Mouse (Mus musculus): ENCODE data around the gene Cobll1. TPM values are rescaled to one million over a fixed set of nuclear protein-coding genes. Genes with fewer than 3 reads are reported as not detected.
A peak's percentile ranks its signal among the peaks of the same experiment; 100 is the strongest.

The Cobll1 gene
- polyA plus RNA-seq (2015; fragmentation: Nextera tagmentation; extraction: Ambion mirVana): 4.9 and 6.1 TPM in 2 replicates

DNA sequence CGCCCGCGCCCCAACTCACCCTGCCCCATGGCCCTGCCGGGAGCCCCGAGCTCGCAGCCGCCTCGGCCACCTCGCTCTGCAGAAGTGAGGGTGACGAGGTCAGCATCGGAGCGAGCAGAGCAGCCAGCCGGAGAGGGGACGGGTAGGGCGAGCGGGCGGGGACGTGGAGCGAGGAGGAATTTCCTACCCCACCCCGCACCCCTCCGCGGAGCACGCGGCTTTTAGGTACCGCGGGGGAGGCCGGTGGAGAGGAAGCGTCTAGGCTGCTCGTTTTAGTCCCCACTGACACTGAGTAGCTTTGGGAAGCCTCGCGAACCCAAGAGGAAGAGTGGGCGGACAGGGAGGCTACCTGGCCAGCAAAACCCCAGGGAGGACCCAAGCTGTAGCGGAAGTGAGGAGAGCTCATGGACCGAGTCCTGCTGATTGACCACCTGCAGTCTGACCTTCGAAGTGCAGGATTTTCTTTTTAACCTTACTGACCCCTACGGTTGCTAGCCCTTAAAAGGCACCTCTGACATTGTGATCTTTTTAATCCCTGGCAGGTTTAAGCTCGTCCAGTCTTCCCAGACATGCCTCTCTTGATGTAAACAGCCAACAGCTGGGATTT is at the start of gene Cobll1:
Gene Cobll1, minus strand, starts transcription at position 440 of the 607 bp plus-strand sequence.
- Histone ChIP-seq H3K9me3 (replicated peaks; ENCODE audit: control insufficient read depth, low read length) (no peaks in the 10 kb centered on the region), H3K27me3 (ENCODE audit: control insufficient read depth, insufficient read depth, low read depth, low read length) (peaks cover 23% of the 10 kb centered on the region), H3K27ac (ENCODE audit: low read length) (peak within 1 kb of the TSS; percentile 87), H3K4me2 (ENCODE audit: low read depth, low read length) (peak within 1 kb of the TSS; percentile 64), H3K36me3 (ENCODE audit: control insufficient read depth, insufficient read depth) (no peaks in the 10 kb centered on the region), H3K4me1 (ENCODE audit: control insufficient read depth, low read depth, low read length) (no peaks in the 10 kb centered on the region), H3K4me3 (ENCODE audit: low read depth, low read length) (peak within 1 kb of the TSS; percentile 59), H3K9ac (ENCODE audit: low read depth, low read length) (peak within 1 kb of the TSS; percentile 68)
- under 1% methylated on average over 37 of the region's 37 CpGs for WGBS (ENCODE audit: insufficient replicate concordance)
- ATAC-seq (ENCODE audit: low read depth): peak; percentile 40

GRCm38 (mm10) chr2:65288696-65289095 is 49.5 kb upstream of the Cobll1 start:
- ATAC-seq (ENCODE audit: low read depth): no peak

DNA sequence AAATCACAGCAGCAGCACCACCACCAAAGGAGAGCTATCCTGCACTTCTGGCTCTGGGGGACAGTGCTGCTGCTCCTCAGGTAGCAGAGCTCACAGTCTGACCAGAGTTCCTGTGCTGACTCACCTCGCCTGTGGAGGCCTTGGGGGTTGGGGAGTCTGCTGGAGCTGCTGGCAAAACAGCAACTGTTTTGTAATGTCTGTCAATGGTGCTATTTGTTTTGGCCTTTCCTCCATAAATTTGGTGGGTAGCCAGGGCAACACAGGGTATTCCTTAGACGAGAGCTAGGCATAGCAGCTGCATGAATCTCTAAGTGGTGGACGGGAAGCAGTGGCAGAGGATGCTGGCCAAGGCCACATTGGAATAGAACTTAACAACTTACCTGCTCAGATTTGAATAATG is 46.2 kb upstream of the Cobll1 start:
- H3K9me3 ChIP-seq (replicated peaks; ENCODE audit: control insufficient read depth, low read length): no peaks in the 10 kb centered on the region
- no peaks in the 10 kb centered on the region for H3K4me1 ChIP-seq (ENCODE audit: control insufficient read depth, low read depth, low read length)
- WGBS (ENCODE audit: insufficient replicate concordance): 31% methylated on average over 3 of the region's 3 CpGs
- no peak overlapping the region for H3K4me2 ChIP-seq (ENCODE audit: low read depth, low read length)
- H3K27me3 ChIP-seq (ENCODE audit: control insufficient read depth, insufficient read depth, low read depth, low read length): no peaks in the 10 kb centered on the region
- H3K36me3 ChIP-seq (ENCODE audit: control insufficient read depth, insufficient read depth): no peaks in the 10 kb centered on the region
- H3K27ac ChIP-seq (ENCODE audit: low read length): no peak overlapping the region
- H3K9ac ChIP-seq (ENCODE audit: low read depth, low read length): no peak overlapping the region
- H3K4me3 ChIP-seq (ENCODE audit: low read depth, low read length): no peak overlapping the region
- ATAC-seq (ENCODE audit: low read depth): peak; percentile 80

More at GRCm38 (mm10) chr2:65288696-65289095, 49.5 kb upstream of the Cobll1 start:
- no peaks in the 10 kb centered on the region for H3K27me3 ChIP-seq (ENCODE audit: control insufficient read depth, insufficient read depth, low read depth, low read length)
- H3K36me3 ChIP-seq (ENCODE audit: control insufficient read depth, insufficient read depth): no peaks in the 10 kb centered on the region
- no peaks in the 10 kb centered on the region for H3K9me3 ChIP-seq (replicated peaks; ENCODE audit: control insufficient read depth, low read length)
- WGBS (ENCODE audit: insufficient replicate concordance): 58% methylated on average over 1 of the region's 1 CpGs
- no peak overlapping the region for H3K4me3 ChIP-seq (ENCODE audit: low read depth, low read length)
- no peak overlapping the region for H3K9ac ChIP-seq (ENCODE audit: low read depth, low read length)
- no peak overlapping the region for H3K4me2 ChIP-seq (ENCODE audit: low read depth, low read length)
- H3K27ac ChIP-seq (ENCODE audit: low read length): no peak overlapping the region
- H3K4me1 ChIP-seq (ENCODE audit: control insufficient read depth, low read depth, low read length): no peaks in the 10 kb centered on the region

DNA sequence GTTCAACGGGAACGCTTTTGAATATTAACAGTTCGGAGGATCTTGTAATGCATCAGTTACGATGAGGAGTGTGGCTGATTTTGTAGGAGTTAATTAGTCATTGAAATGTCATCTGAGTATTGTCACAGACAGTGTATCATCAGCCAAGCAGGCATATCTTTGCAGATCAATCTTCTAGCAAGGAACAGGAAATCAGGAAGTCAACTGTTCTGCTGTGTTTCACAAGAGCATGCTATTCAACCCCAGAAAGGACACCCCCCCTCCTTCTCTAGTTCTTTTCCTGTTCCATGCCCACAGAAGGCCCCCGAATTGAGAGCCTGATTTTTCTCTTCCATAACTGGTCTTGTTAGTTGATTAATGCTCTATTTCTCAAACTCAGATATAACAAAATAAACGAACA is 43.8 kb upstream of the Cobll1 start:
- 45% methylated on average over 6 of the region's 6 CpGs for WGBS (ENCODE audit: insufficient replicate concordance)
- H3K4me1 ChIP-seq (ENCODE audit: control insufficient read depth, low read depth, low read length): no peaks in the 10 kb centered on the region
- no peaks in the 10 kb centered on the region for H3K9me3 ChIP-seq (replicated peaks; ENCODE audit: control insufficient read depth, low read length)
- H3K36me3 ChIP-seq (ENCODE audit: control insufficient read depth, insufficient read depth): no peaks in the 10 kb centered on the region
- H3K9ac ChIP-seq (ENCODE audit: low read depth, low read length): no peak overlapping the region
- H3K27me3 ChIP-seq (ENCODE audit: control insufficient read depth, insufficient read depth, low read depth, low read length): no peaks in the 10 kb centered on the region
- no peak overlapping the region for H3K4me2 ChIP-seq (ENCODE audit: low read depth, low read length)
- ATAC-seq (ENCODE audit: low read depth): no peak
- H3K4me3 ChIP-seq (ENCODE audit: low read depth, low read length): no peak overlapping the region
- no peak overlapping the region for H3K27ac ChIP-seq (ENCODE audit: low read length)

- Histone ChIP-seq H3K27me3 (ENCODE audit: control insufficient read depth, insufficient read depth, low read depth, low read length) (no peaks in the 10 kb centered on the region), H3K27ac (ENCODE audit: low read length) (no peak overlapping the region), H3K9ac (ENCODE audit: low read depth, low read length) (no peak overlapping the region), H3K4me1 (ENCODE audit: control insufficient read depth, low read depth, low read length) (no peaks in the 10 kb centered on the region), H3K4me2 (ENCODE audit: low read depth, low read length) (no peak overlapping the region), H3K4me3 (ENCODE audit: low read depth, low read length) (no peak overlapping the region), H3K36me3 (ENCODE audit: control insufficient read depth, insufficient read depth) (no peaks in the 10 kb centered on the region), H3K9me3 (replicated peaks; ENCODE audit: control insufficient read depth, low read length) (no peaks in the 10 kb centered on the region)
- WGBS (ENCODE audit: insufficient replicate concordance): 25% methylated on average over 4 of the region's 4 CpGs
- no peak for ATAC-seq (ENCODE audit: low read depth)
Measured at GRCm38 (mm10) chr2:65279029-65279690, 40.0 kb upstream of the Cobll1 start.

- no peaks in the 10 kb centered on the region for H3K27me3 ChIP-seq (ENCODE audit: control insufficient read depth, insufficient read depth, low read depth, low read length)
- WGBS (ENCODE audit: insufficient replicate concordance): 59% methylated on average over 6 of the region's 6 CpGs
- no peak overlapping the region for H3K27ac ChIP-seq (ENCODE audit: low read length)
- no peak overlapping the region for H3K4me3 ChIP-seq (ENCODE audit: low read depth, low read length)
- no peaks in the 10 kb centered on the region for H3K4me1 ChIP-seq (ENCODE audit: control insufficient read depth, low read depth, low read length)
- no peak overlapping the region for H3K9ac ChIP-seq (ENCODE audit: low read depth, low read length)
- ATAC-seq (ENCODE audit: low read depth): no peak
- H3K9me3 ChIP-seq (replicated peaks; ENCODE audit: control insufficient read depth, low read length): no peaks in the 10 kb centered on the region
- H3K36me3 ChIP-seq (ENCODE audit: control insufficient read depth, insufficient read depth): no peaks in the 10 kb centered on the region
- H3K4me2 ChIP-seq (ENCODE audit: low read depth, low read length): no peak overlapping the region
Measured at GRCm38 (mm10) chr2:65275443-65276061, 36.3 kb upstream of the Cobll1 start.

DNA sequence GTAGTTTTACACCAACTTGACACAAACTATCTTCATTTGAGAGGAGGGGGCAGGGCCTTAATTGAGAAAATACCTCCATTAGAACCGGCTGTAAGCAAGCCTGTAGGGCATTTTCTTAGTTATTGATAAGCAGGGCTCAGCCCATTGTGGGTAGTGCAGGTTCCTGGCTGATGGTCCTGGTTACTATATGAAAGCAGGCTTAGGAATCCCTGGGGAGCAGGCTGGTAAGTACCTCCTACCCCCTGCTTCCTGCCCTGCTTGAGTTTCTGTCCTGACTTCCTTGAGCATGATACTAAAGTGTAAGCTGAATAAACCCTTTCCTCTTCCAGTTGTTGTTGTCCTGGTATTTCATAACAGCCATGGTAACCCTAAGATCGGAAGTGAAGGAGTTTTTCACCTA is 34.7 kb upstream of the Cobll1 start:
- Histone ChIP-seq H3K27me3 (ENCODE audit: control insufficient read depth, insufficient read depth, low read depth, low read length) (no peaks in the 10 kb centered on the region), H3K4me1 (ENCODE audit: control insufficient read depth, low read depth, low read length) (no peaks in the 10 kb centered on the region), H3K9ac (ENCODE audit: low read depth, low read length) (no peak overlapping the region), H3K36me3 (ENCODE audit: control insufficient read depth, insufficient read depth) (no peaks in the 10 kb centered on the region), H3K9me3 (replicated peaks; ENCODE audit: control insufficient read depth, low read length) (no peaks in the 10 kb centered on the region), H3K4me3 (ENCODE audit: low read depth, low read length) (no peak overlapping the region), H3K27ac (ENCODE audit: low read length) (no peak overlapping the region), H3K4me2 (ENCODE audit: low read depth, low read length) (no peak overlapping the region)
- ATAC-seq (ENCODE audit: low read depth): no peak
- 36% methylated on average over 2 of the region's 2 CpGs for WGBS (ENCODE audit: insufficient replicate concordance)

DNA sequence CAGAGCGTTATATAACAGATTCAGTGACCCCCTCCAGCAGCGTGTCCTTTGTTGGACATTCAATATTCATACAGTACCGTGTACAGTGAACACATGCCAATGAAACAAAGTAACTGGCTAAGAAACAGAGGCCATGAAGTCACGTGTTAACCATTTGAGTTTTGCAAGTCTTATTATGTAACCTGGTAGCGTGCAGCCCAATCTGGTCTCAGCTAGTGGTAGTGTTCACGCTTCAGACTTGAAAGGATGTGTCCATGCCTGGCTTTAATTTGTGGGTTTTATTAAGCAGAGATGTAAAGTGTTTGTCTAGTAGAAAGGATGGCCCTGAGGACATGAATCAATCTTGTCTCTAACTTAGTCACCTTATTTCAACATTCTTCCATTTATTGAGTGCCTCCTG is 29.5 kb upstream of the Cobll1 start:
- Histone ChIP-seq H3K27me3 (ENCODE audit: control insufficient read depth, insufficient read depth, low read depth, low read length) (no peaks in the 10 kb centered on the region), H3K27ac (ENCODE audit: low read length) (no peak overlapping the region), H3K9me3 (replicated peaks; ENCODE audit: control insufficient read depth, low read length) (no peaks in the 10 kb centered on the region), H3K4me1 (ENCODE audit: control insufficient read depth, low read depth, low read length) (no peaks in the 10 kb centered on the region), H3K4me2 (ENCODE audit: low read depth, low read length) (no peak overlapping the region), H3K4me3 (ENCODE audit: low read depth, low read length) (no peak overlapping the region), H3K36me3 (ENCODE audit: control insufficient read depth, insufficient read depth) (no peaks in the 10 kb centered on the region), H3K9ac (ENCODE audit: low read depth, low read length) (no peak overlapping the region)
- 62% methylated on average over 6 of the region's 6 CpGs for WGBS (ENCODE audit: insufficient replicate concordance)
- no peak for ATAC-seq (ENCODE audit: low read depth)

GRCm38 (mm10) chr2:65267834-65268233 is 28.6 kb upstream of the Cobll1 start:
- H3K9ac ChIP-seq (ENCODE audit: low read depth, low read length): no peak overlapping the region
- H3K9me3 ChIP-seq (replicated peaks; ENCODE audit: control insufficient read depth, low read length): no peaks in the 10 kb centered on the region
- H3K4me2 ChIP-seq (ENCODE audit: low read depth, low read length): no peak overlapping the region
- no peak for ATAC-seq (ENCODE audit: low read depth)
- 61% methylated on average over 4 of the region's 4 CpGs for WGBS (ENCODE audit: insufficient replicate concordance)
- no peaks in the 10 kb centered on the region for H3K4me1 ChIP-seq (ENCODE audit: control insufficient read depth, low read depth, low read length)
- no peak overlapping the region for H3K27ac ChIP-seq (ENCODE audit: low read length)
- H3K36me3 ChIP-seq (ENCODE audit: control insufficient read depth, insufficient read depth): no peaks in the 10 kb centered on the region
- H3K4me3 ChIP-seq (ENCODE audit: low read depth, low read length): no peak overlapping the region
- H3K27me3 ChIP-seq (ENCODE audit: control insufficient read depth, insufficient read depth, low read depth, low read length): no peaks in the 10 kb centered on the region
